Mouse (Mus musculus) neural tube, embryonic 14.5 days (tissue): ENCODE data around the gene Trappc10. TPM values are rescaled to one million over a fixed set of nuclear protein-coding genes. Genes with fewer than 3 reads are reported as not detected.
A peak's percentile ranks its signal among the peaks of the same experiment; 100 is the strongest.

ENCODE experiments used
- ATAC-seq: fragments of 200-750 bp; cut with Nextera tagmentation; 2 replicates; pipeline ENCODE4 v1.8.0; 2017; ENCODE audit warnings: low read depth, mild to moderate bottlenecking, moderate TSS enrichment, moderate library complexity
- H3K27ac ChIP-seq: fragments of 300-500 bp; sonication (generic); 2 replicates; pipeline ENCODE4 v1.5.1; 2014; ENCODE audit warnings: low read depth, mild to moderate bottlenecking, control low read depth, low read length, moderate library complexity, mixed read lengths
- H3K27me3 ChIP-seq: fragments of 300-500 bp; sonication (generic); 2 replicates; pipeline ENCODE4 v1.6.1; 2014; ENCODE audit warnings: low read length; ENCODE audit not compliant: control insufficient read depth, insufficient read depth
- H3K36me3 ChIP-seq: fragments of 300-500 bp; sonication (generic); 2 replicates; pipeline ENCODE4 v1.6.1; 2014; ENCODE audit warnings: low read length, mixed read lengths; ENCODE audit not compliant: control insufficient read depth, insufficient read depth
- H3K4me1 ChIP-seq: fragments of 300-500 bp; sonication (generic); 2 replicates; pipeline ENCODE4 v1.6.1; 2014; ENCODE audit warnings: low read length; ENCODE audit not compliant: control insufficient read depth, insufficient read depth
- H3K4me2 ChIP-seq: fragments of 300-500 bp; sonication (generic); 2 replicates; pipeline ENCODE4 v1.6.1; 2014; ENCODE audit warnings: mild to moderate bottlenecking, low read depth, low read length, control low read depth
- H3K4me3 ChIP-seq: fragments of 300-500 bp; sonication (generic); 2 replicates; pipeline ENCODE4 v1.5.1; 2014; ENCODE audit warnings: low read depth, low read length, control low read depth, mixed read lengths
- H3K9ac ChIP-seq: fragments of 300-500 bp; sonication (generic); replicated peaks from 2 replicates; pipeline ENCODE4 v1.6.1; 2014; ENCODE audit warnings: low read depth, mild to moderate bottlenecking, control low read depth, low read length, mixed read lengths
- H3K9me3 ChIP-seq: fragments of 300-500 bp; sonication (generic); 2 replicates; pipeline ENCODE4 v1.6.1; 2016; ENCODE audit warnings: low read length; ENCODE audit not compliant: control insufficient read depth
- WGBS: fragments of 180-500 bp; shearing (Covaris S2); extraction: QIAGEN DNeasy Blood & Tissue Kit; methylation state at CpG from one replicate; pipeline ENCODE4 v1.1.7; 2014; 5-methylcytosine and 5-hydroxymethylcytosine counted together
- polyA plus RNA-seq: library from polyadenylated mRNA; unstranded; fragments of >200 nt; fragmentation: Nextera tagmentation; extraction: Ambion mirVana; gene quantifications from 2 replicates; pipeline ENCODE4 v1.2.1, GENCODE M21; 2014

Trappc10 gene
- polyA plus RNA-seq = 28.4 and 43.2 TPM in 2 replicates

- peaks cover 17% of the 10 kb centered on the region for H3K4me1 ChIP-seq
- H3K27me3 ChIP-seq = no peaks in the 10 kb centered on the region
- H3K27ac ChIP-seq = peak within 1 kb of the TSS; percentile 87
- peak within 1 kb of the TSS; percentile 76 for H3K9ac ChIP-seq
- under 1% methylated on average over 51 of the region's 74 CpGs for WGBS
- ATAC-seq = peak; percentile 96
- peak within 1 kb of the TSS; percentile 77 for H3K4me3 ChIP-seq
- no peaks in the 10 kb centered on the region for H3K9me3 ChIP-seq
- no peaks in the 10 kb centered on the region for H3K36me3 ChIP-seq
- peak within 1 kb of the TSS; percentile 82 for H3K4me2 ChIP-seq
Observed at GRCm38 (mm10) chr10:78244438-78245224, at the start of gene Trappc10. Trappc10 (minus strand) TSS chr10:78244641.

- no peaks in the 10 kb centered on the region for H3K4me1 ChIP-seq
- no peak overlapping the region for H3K27ac ChIP-seq
- H3K4me3 ChIP-seq = no peak overlapping the region
- ATAC-seq = no peak
- H3K27me3 ChIP-seq = no peaks in the 10 kb centered on the region
- H3K36me3 ChIP-seq = no peaks in the 10 kb centered on the region
- no peak overlapping the region for H3K4me2 ChIP-seq
- WGBS = 86% methylated on average over 1 of the region's 1 CpGs
- no peaks in the 10 kb centered on the region for H3K9me3 ChIP-seq
- H3K9ac ChIP-seq = no peak overlapping the region
Observed at GRCm38 (mm10) chr10:78293576-78293975, 49.1 kb upstream of the Trappc10 start.

- ATAC-seq = no peak
- no peaks in the 10 kb centered on the region for H3K27me3 ChIP-seq
- no peaks in the 10 kb centered on the region for H3K9me3 ChIP-seq
- H3K36me3 ChIP-seq = 0 out of 2 replicates have a peak, but pooled peaks cover 4% of the 10 kb centered on the region
- H3K27ac ChIP-seq = no peak overlapping the region
- H3K4me1 ChIP-seq = no peaks in the 10 kb centered on the region
- H3K9ac ChIP-seq = no peak overlapping the region
- no peak overlapping the region for H3K4me2 ChIP-seq
- no peak overlapping the region for H3K4me3 ChIP-seq
- WGBS = 92% methylated on average over 5 of the region's 5 CpGs
Observed at GRCm38 (mm10) chr10:78292381-78292780, 47.9 kb upstream of the Trappc10 start.

GRCm38 (mm10) chr10:78290730-78291535 is 46.5 kb upstream of the Trappc10 start:
- WGBS = 90% methylated on average over 8 of the region's 8 CpGs
- no peak overlapping the region for H3K27ac ChIP-seq
- ATAC-seq = no peak
- no peak overlapping the region for H3K9ac ChIP-seq
- H3K36me3 ChIP-seq = peaks cover 13% of the 10 kb centered on the region; the same call in 1 of the 2 replicates
- H3K4me1 ChIP-seq = no peaks in the 10 kb centered on the region
- no peaks in the 10 kb centered on the region for H3K9me3 ChIP-seq
- H3K4me2 ChIP-seq = no peak overlapping the region
- no peaks in the 10 kb centered on the region for H3K27me3 ChIP-seq
- no peak overlapping the region for H3K4me3 ChIP-seq

- Histone ChIP-seq H3K9me3 (no peaks in the 10 kb centered on the region), H3K27me3 (no peaks in the 10 kb centered on the region), H3K4me3 (no peak overlapping the region), H3K4me1 (no peaks in the 10 kb centered on the region), H3K36me3 (peaks cover 23% of the 10 kb centered on the region; the same call in 1 of the 2 replicates), H3K27ac (no peak overlapping the region), H3K4me2 (no peak overlapping the region), H3K9ac (no peak overlapping the region)
- no peak for ATAC-seq
- 90% methylated on average over 4 of the region's 4 CpGs for WGBS
Observed at GRCm38 (mm10) chr10:78288896-78289295, 44.5 kb upstream of the Trappc10 start.

- Histone ChIP-seq H3K9ac (no peak overlapping the region), H3K4me2 (no peak overlapping the region), H3K9me3 (no peaks in the 10 kb centered on the region), H3K27me3 (no peaks in the 10 kb centered on the region), H3K4me3 (no peak overlapping the region), H3K27ac (no peak overlapping the region), H3K4me1 (no peaks in the 10 kb centered on the region), H3K36me3 (peaks cover 27% of the 10 kb centered on the region; the same call in 1 of the 2 replicates)
- WGBS = 86% methylated on average over 5 of the region's 5 CpGs
- ATAC-seq = no peak
Observed at GRCm38 (mm10) chr10:78288135-78288534, 43.7 kb upstream of the Trappc10 start.

- no peak overlapping the region for H3K27ac ChIP-seq
- no peak overlapping the region for H3K4me3 ChIP-seq
- 97% methylated on average over 22 of the region's 22 CpGs for WGBS
- no peak overlapping the region for H3K9ac ChIP-seq
- H3K27me3 ChIP-seq = no peaks in the 10 kb centered on the region
- H3K36me3 ChIP-seq = peaks cover 27% of the 10 kb centered on the region; the same call in 1 of the 2 replicates
- no peaks in the 10 kb centered on the region for H3K4me1 ChIP-seq
- H3K4me2 ChIP-seq = no peak overlapping the region
- no peaks in the 10 kb centered on the region for H3K9me3 ChIP-seq
- ATAC-seq = no peak
Observed at GRCm38 (mm10) chr10:78287465-78288132, 43.2 kb upstream of the Trappc10 start.

- H3K4me3 ChIP-seq = no peak overlapping the region
- no peaks in the 10 kb centered on the region for H3K9me3 ChIP-seq
- H3K36me3 ChIP-seq = peaks cover 32% of the 10 kb centered on the region; the same call in 1 of the 2 replicates
- ATAC-seq = no peak
- 83% methylated on average over 4 of the region's 4 CpGs for WGBS
- no peak overlapping the region for H3K27ac ChIP-seq
- H3K4me1 ChIP-seq = no peaks in the 10 kb centered on the region
- H3K27me3 ChIP-seq = no peaks in the 10 kb centered on the region
- H3K9ac ChIP-seq = no peak overlapping the region
- no peak overlapping the region for H3K4me2 ChIP-seq
Observed at GRCm38 (mm10) chr10:78285959-78286358, 41.5 kb upstream of the Trappc10 start.
